Mouse (Mus musculus): Measurements from ENCODE around the gene Sema3d. TPM values are rescaled to one million over a fixed set of nuclear protein-coding genes. Genes with fewer than 3 reads are reported as not detected.

Gene Sema3d
- polyA plus RNA-seq, 1 experiment from 2014 or later: 8.5 TPM

DNA sequence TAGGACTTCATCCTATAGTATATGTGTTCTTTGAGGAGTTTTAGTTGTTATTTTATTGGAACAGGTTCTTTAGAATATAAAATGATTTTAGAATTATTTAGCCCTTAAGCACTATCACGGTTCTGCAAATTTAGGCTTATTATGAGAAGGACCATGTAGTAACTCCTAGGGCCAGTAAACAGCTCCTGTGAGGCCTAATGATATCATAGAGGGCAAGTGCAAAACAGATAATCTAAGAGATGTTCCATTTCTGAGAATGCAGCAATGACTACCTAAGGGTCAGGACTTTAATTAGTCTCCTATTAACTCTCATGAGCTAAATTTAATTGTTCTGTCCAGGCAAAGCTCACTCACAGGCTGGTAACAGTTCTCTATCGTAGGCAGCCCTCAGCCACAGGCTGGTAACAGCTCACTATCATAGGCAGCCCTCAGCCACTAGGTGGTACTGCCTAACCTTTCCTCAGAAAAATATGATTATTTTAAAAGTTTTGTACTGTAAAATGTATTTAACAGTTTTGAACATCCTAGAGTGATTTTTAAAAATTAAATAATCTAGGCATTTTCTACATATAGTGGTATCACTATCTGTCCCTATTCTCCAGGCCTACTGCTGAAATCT is 181.5 kb downstream of the Sema3d start:
- no peak overlapping the region for H3K4me3 ChIP-seq (ENCODE audit: low read length)
- ATAC-seq (replicated peaks; ENCODE audit: extremely low read depth, insufficient read depth, low FRiP score): no peak
- H3K27me3 ChIP-seq (ENCODE audit: control insufficient read depth, insufficient read depth, low read length): no peaks in the 10 kb centered on the region
- H3K27ac ChIP-seq (ENCODE audit: low read length): no peak overlapping the region
- H3K36me3 ChIP-seq (ENCODE audit: control insufficient read depth, insufficient read depth): no peaks in the 10 kb centered on the region
- 48% methylated on average over 2 of the region's 2 CpGs for WGBS
- H3K9ac ChIP-seq (ENCODE audit: low read length): no peak overlapping the region
- no peak overlapping the region for H3K4me2 ChIP-seq (ENCODE audit: low read depth, low read length)
- no peaks in the 10 kb centered on the region for H3K4me1 ChIP-seq (ENCODE audit: control insufficient read depth, insufficient read depth, low read length)
- no peaks in the 10 kb centered on the region for H3K9me3 ChIP-seq (replicated peaks; ENCODE audit: control insufficient read depth, low read length)

DNA sequence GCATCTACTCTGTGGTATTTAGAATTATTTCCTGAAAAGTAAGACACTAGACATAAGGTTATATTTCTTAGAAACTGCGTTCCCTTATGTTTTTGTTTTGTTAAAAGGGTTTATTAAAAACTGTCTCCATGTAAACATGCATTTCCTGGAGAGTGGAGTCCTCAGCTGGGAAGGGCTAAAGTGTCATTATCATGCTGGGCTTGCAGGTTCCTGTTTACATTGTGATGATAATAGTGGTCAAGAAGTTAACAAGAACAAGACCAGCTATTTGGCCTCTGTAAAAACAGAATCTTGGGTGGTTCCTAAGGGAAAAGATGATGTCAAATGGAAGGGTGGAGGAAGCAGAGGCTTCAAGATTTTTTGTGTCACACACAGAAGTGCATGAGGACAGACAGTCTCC is 183.4 kb downstream of the Sema3d start:
- H3K4me3 ChIP-seq (ENCODE audit: low read length): no peak overlapping the region
- H3K9ac ChIP-seq (ENCODE audit: low read length): no peak overlapping the region
- WGBS: 58% methylated on average over 1 of the region's 1 CpGs
- no peak overlapping the region for H3K27ac ChIP-seq (ENCODE audit: low read length)
- no peak overlapping the region for H3K4me2 ChIP-seq (ENCODE audit: low read depth, low read length)
- no peaks in the 10 kb centered on the region for H3K27me3 ChIP-seq (ENCODE audit: control insufficient read depth, insufficient read depth, low read length)
- H3K36me3 ChIP-seq (ENCODE audit: control insufficient read depth, insufficient read depth): no peaks in the 10 kb centered on the region
- H3K9me3 ChIP-seq (replicated peaks; ENCODE audit: control insufficient read depth, low read length): no peaks in the 10 kb centered on the region
- H3K4me1 ChIP-seq (ENCODE audit: control insufficient read depth, insufficient read depth, low read length): no peaks in the 10 kb centered on the region
- no peak for ATAC-seq (replicated peaks; ENCODE audit: extremely low read depth, insufficient read depth, low FRiP score)

DNA sequence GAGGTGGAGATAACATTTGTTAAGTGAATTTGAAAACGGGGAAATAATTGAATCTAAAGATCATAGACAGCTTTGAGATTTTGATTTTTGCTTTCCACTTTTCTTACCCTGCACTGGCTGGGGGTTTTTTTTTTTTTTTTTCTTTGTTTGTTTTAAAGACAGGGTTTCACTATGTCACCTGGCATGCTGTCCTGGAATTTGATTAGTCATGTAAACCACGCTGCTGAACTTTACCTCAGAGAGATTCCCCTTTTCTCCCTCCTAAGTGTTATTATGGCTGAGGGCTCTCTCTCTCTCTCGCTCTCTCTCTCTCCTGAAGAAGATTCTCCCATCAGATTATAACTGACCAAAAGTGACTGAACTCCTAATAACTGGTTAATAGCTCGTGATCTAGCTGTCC is 191.4 kb downstream of the Sema3d start:
- no peak overlapping the region for H3K9ac ChIP-seq (ENCODE audit: low read length)
- H3K27me3 ChIP-seq (ENCODE audit: control insufficient read depth, insufficient read depth, low read length): no peaks in the 10 kb centered on the region
- H3K4me3 ChIP-seq (ENCODE audit: low read length): no peak overlapping the region
- no peaks in the 10 kb centered on the region for H3K4me1 ChIP-seq (ENCODE audit: control insufficient read depth, insufficient read depth, low read length)
- WGBS: 54% methylated on average over 4 of the region's 4 CpGs
- H3K27ac ChIP-seq (ENCODE audit: low read length): no peak overlapping the region
- H3K4me2 ChIP-seq (ENCODE audit: low read depth, low read length): no peak overlapping the region
- no peaks in the 10 kb centered on the region for H3K36me3 ChIP-seq (ENCODE audit: control insufficient read depth, insufficient read depth)
- no peaks in the 10 kb centered on the region for H3K9me3 ChIP-seq (replicated peaks; ENCODE audit: control insufficient read depth, low read length)
- no peak for ATAC-seq (replicated peaks; ENCODE audit: extremely low read depth, insufficient read depth, low FRiP score)

DNA sequence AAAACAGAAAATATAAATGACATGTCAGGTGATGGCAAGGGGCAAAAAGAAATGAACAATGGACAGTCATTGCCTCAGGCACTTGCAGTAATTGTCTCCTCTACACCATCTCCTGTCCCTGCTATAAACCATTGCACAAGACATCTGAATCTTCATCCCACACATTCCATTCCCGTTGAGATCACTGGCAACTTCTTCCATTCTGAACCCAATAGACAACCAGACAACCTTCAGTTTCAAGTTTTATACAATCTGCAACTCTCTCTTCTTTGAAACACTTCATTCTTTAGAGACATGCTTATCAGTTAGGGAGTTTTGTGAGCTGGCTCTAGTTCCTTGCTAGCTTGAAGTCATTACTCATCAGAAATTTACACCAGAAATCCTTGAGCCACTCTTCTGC is 192.1 kb downstream of the Sema3d start:
- ATAC-seq (replicated peaks; ENCODE audit: extremely low read depth, insufficient read depth, low FRiP score): no peak
- H3K36me3 ChIP-seq (ENCODE audit: control insufficient read depth, insufficient read depth): no peaks in the 10 kb centered on the region
- H3K9me3 ChIP-seq (replicated peaks; ENCODE audit: control insufficient read depth, low read length): no peaks in the 10 kb centered on the region
- 43% methylated on average over 1 of the region's 1 CpGs for WGBS
- no peak overlapping the region for H3K27ac ChIP-seq (ENCODE audit: low read length)
- no peak overlapping the region for H3K4me2 ChIP-seq (ENCODE audit: low read depth, low read length)
- no peaks in the 10 kb centered on the region for H3K27me3 ChIP-seq (ENCODE audit: control insufficient read depth, insufficient read depth, low read length)
- H3K4me3 ChIP-seq (ENCODE audit: low read length): no peak overlapping the region
- H3K9ac ChIP-seq (ENCODE audit: low read length): no peak overlapping the region
- no peaks in the 10 kb centered on the region for H3K4me1 ChIP-seq (ENCODE audit: control insufficient read depth, insufficient read depth, low read length)

DNA sequence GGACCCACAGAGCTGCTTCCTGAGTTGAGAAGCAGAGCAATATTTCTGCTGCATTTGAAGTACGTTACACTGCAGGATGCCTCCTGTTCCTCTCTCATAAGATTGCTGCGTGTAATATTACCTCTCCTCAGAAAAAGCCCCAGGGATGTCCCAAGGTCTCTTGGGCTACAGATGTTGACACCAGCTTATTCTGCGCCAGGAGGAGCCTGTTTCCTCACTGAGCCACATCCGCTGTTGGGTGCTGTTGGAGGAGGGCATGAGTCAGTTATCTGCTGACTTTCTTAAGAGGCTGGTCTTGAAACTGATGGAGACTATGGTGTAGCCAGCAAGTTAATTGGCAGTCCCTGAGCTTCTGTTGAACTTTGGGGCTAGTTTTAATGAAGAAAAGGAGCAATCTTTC is 196.6 kb downstream of the Sema3d start:
- ATAC-seq (replicated peaks; ENCODE audit: extremely low read depth, insufficient read depth, low FRiP score): no peak
- Histone ChIP-seq H3K27me3 (ENCODE audit: control insufficient read depth, insufficient read depth, low read length) (no peaks in the 10 kb centered on the region), H3K36me3 (ENCODE audit: control insufficient read depth, insufficient read depth) (no peaks in the 10 kb centered on the region), H3K27ac (ENCODE audit: low read length) (no peak overlapping the region), H3K9ac (ENCODE audit: low read length) (no peak overlapping the region), H3K4me3 (ENCODE audit: low read length) (no peak overlapping the region), H3K4me1 (ENCODE audit: control insufficient read depth, insufficient read depth, low read length) (no peaks in the 10 kb centered on the region), H3K9me3 (replicated peaks; ENCODE audit: control insufficient read depth, low read length) (no peaks in the 10 kb centered on the region), H3K4me2 (ENCODE audit: low read depth, low read length) (no peak overlapping the region)
- WGBS: 55% methylated on average over 4 of the region's 4 CpGs

DNA sequence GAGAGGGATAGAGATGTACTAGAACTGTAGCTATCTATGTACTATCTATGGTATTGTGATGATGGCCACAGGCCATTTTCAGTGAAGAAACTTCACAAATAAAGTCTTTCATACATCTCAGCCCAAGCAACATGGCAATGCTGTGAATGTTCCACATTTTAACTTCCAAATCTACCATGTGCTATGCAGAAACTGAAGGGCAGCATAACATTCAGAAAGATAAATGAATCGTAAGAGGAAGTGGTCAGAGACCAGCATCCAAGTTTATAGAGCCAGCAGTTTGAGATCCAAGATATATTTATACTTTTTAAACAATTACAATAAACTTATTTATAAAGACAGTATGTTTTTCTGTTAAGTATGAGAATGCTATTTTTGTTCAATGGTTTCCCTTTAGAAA is 199.4 kb downstream of the Sema3d start:
- no peaks in the 10 kb centered on the region for H3K9me3 ChIP-seq (replicated peaks; ENCODE audit: control insufficient read depth, low read length)
- WGBS: 78% methylated on average over 1 of the region's 1 CpGs
- H3K36me3 ChIP-seq (ENCODE audit: control insufficient read depth, insufficient read depth): 0 out of 2 replicates have a peak, but pooled peaks cover 3% of the 10 kb centered on the region
- H3K4me1 ChIP-seq (ENCODE audit: control insufficient read depth, insufficient read depth, low read length): no peaks in the 10 kb centered on the region
- H3K27me3 ChIP-seq (ENCODE audit: control insufficient read depth, insufficient read depth, low read length): no peaks in the 10 kb centered on the region
- no peak for ATAC-seq (replicated peaks; ENCODE audit: extremely low read depth, insufficient read depth, low FRiP score)
- no peak overlapping the region for H3K4me2 ChIP-seq (ENCODE audit: low read depth, low read length)
- no peak overlapping the region for H3K9ac ChIP-seq (ENCODE audit: low read length)
- H3K27ac ChIP-seq (ENCODE audit: low read length): no peak overlapping the region
- no peak overlapping the region for H3K4me3 ChIP-seq (ENCODE audit: low read length)

DNA sequence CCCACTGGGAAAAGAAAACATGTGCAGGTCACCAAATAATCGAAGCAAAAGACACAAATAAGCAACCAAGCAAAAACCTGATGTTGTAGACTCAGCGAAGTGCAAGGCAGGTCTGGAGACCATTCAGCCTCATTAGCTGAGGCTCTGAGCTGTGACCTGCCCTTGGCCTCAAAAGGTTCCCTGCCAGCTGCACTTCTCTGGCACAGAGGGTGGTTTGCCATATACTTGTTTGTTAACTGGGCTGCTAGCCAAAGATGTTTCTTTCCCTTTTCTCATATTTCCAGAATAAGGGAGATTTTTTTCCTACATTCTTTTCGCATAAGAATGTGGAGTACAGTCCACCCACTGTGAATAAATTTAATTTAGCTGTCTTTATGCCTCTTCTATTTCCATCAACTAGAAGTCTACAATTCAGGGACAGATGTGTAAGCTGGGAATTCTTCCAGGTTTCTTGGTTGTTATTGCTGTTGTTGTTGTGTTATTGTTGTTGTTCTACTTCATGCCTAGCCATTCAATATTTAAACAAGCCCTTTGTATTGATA is 200.2 kb downstream of the Sema3d start:
- no peak for ATAC-seq (replicated peaks; ENCODE audit: extremely low read depth, insufficient read depth, low FRiP score)
- Histone ChIP-seq H3K9ac (ENCODE audit: low read length) (no peak overlapping the region), H3K36me3 (ENCODE audit: control insufficient read depth, insufficient read depth) (0 out of 2 replicates have a peak, but pooled peaks cover 3% of the 10 kb centered on the region), H3K27me3 (ENCODE audit: control insufficient read depth, insufficient read depth, low read length) (no peaks in the 10 kb centered on the region), H3K4me3 (ENCODE audit: low read length) (no peak overlapping the region), H3K4me1 (ENCODE audit: control insufficient read depth, insufficient read depth, low read length) (no peaks in the 10 kb centered on the region), H3K9me3 (replicated peaks; ENCODE audit: control insufficient read depth, low read length) (no peaks in the 10 kb centered on the region), H3K4me2 (ENCODE audit: low read depth, low read length) (no peak overlapping the region), H3K27ac (ENCODE audit: low read length) (no peak overlapping the region)
- WGBS: 63% methylated on average over 3 of the region's 3 CpGs

DNA sequence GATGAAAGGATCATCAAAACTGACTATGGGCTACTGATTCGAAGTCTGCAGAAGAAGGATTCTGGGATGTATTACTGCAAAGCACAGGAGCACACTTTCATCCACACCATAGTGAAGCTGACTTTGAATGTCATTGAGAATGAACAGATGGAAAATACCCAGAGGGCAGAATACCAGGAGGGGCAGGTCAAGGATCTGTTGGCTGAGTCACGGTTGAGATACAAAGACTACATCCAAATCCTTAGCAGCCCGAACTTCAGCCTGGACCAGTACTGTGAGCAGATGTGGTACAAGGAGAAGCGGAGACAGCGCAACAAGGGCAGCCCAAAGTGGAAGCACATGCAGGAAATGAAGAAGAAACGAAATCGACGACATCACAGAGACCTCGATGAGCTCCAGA is 201.7 kb downstream of the Sema3d start:
- Histone ChIP-seq H3K4me3 (ENCODE audit: low read length) (no peak overlapping the region), H3K27ac (ENCODE audit: low read length) (no peak overlapping the region), H3K4me1 (ENCODE audit: control insufficient read depth, insufficient read depth, low read length) (no peaks in the 10 kb centered on the region), H3K9me3 (replicated peaks; ENCODE audit: control insufficient read depth, low read length) (no peaks in the 10 kb centered on the region), H3K36me3 (ENCODE audit: control insufficient read depth, insufficient read depth) (0 out of 2 replicates have a peak, but pooled peaks cover 3% of the 10 kb centered on the region), H3K4me2 (ENCODE audit: low read depth, low read length) (no peak overlapping the region), H3K9ac (ENCODE audit: low read length) (no peak overlapping the region), H3K27me3 (ENCODE audit: control insufficient read depth, insufficient read depth, low read length) (no peaks in the 10 kb centered on the region)
- 85% methylated on average over 9 of the region's 9 CpGs for WGBS
- ATAC-seq (replicated peaks; ENCODE audit: extremely low read depth, insufficient read depth, low FRiP score): no peak

DNA sequence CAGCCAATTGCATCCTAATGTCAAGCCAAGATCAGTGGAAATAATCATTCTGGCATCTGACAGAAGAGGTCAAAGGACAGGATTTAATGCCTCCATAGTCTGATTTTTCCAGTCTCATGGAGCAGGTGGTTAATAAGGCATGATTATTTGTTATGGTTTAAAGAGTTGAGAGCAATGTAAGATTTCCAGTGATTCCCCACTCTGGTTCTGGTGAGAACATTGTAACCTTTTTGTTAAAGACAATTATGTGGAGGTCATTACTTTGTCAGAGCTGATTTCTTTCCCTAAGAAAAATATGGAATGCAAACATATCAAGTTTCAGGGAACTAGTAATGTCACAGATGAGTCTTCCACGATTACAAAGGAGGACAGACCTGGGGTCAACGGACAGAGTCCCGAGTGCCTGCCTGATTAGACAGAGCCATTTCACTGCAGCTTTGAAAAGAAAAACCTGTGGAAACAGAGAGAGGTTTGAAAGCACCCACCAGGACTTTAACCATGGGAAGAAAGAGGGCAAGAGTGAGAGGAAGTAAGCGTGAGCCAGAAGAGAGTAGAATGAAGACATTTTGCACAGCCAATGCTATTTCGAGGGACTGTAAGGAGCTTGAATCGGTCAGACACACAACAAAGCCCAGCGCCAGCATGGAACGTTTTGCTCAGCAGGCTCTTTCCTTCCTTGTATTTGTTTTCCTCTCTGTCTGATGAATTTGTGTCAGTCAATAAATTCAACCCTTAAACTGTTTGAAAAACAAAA is 251.2 kb downstream of the Sema3d start:
- H3K36me3 ChIP-seq (ENCODE audit: control insufficient read depth, insufficient read depth): no peaks in the 10 kb centered on the region
- 54% methylated on average over 8 of the region's 8 CpGs for WGBS

More for the DNA sequence above, 251.2 kb downstream of the Sema3d start:
- no peak overlapping the region for H3K4me3 ChIP-seq (ENCODE audit: low read length)
- H3K27me3 ChIP-seq (ENCODE audit: control insufficient read depth, insufficient read depth, low read length): no peaks in the 10 kb centered on the region
- H3K27ac ChIP-seq (ENCODE audit: low read length): no peak overlapping the region
- no peaks in the 10 kb centered on the region; the same call in 1 of the 2 replicates for H3K4me1 ChIP-seq (ENCODE audit: control insufficient read depth, insufficient read depth, low read length)
- no peak overlapping the region for H3K4me2 ChIP-seq (ENCODE audit: low read depth, low read length)
- H3K9ac ChIP-seq (ENCODE audit: low read length): no peak overlapping the region
- no peak for ATAC-seq (replicated peaks; ENCODE audit: extremely low read depth, insufficient read depth, low FRiP score)
- H3K9me3 ChIP-seq (replicated peaks; ENCODE audit: control insufficient read depth, low read length): no peaks in the 10 kb centered on the region
